Mouse (Mus musculus): ENCODE measurements around the gene Gdpd5. TPM values are rescaled to one million over a fixed set of nuclear protein-coding genes. Genes with fewer than 3 reads are reported as not detected.

The Gdpd5 gene
- polyA plus RNA-seq, 1 experiment from 2014 or later = 17.1 TPM

DNA sequence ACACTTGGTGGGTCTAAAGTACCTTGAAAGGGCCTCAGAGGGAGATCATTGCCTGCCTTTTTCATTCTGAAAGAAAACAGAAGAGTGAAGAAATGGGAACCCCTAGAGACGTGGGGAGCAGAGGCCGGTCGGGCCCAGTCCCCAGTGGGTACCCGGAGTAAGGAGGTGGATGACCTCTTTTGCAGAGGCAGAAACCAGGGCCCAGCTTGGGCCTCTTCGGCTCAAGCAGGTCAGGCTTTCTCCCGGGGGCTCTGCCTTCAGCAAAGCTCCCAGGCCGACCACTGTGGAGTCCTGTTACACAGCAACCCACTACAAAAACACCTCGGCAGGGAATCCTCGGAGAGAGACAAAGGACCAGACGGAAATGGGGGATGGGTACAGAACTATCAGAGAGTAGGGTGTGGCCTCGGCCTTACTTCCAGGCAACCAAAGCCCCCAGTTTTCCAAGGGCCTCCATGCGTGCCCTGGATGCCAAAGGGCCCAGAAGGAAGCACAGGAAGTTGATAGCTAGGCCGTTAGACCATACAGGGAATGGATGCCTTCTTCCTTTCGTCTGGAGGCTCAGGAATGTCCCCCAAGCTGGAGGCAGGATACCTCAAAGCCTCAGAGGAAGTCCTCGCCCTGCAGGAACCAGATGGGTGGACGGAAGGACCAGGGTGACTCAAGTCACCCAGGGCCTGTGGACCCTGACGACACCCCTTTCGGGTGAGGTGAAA is 29.3 kb upstream of the Gdpd5 start:
- Histone ChIP-seq H3K4me1 (ENCODE audit: control insufficient read depth, insufficient read depth, low read length) (peaks cover 55% of the 10 kb centered on the region), H3K4me2 (ENCODE audit: low read depth, low read length) (peak overlapping the region; percentile 75), H3K36me3 (ENCODE audit: control insufficient read depth, insufficient read depth, low read length) (peaks cover 15% of the 10 kb centered on the region), H3K9me3 (ENCODE audit: control insufficient read depth, low read length) (no peaks in the 10 kb centered on the region), H3K9ac (ENCODE audit: low read depth, low read length) (peak overlapping the region; percentile 87), H3K4me3 (ENCODE audit: low read length) (peak overlapping the region; percentile 72), H3K27me3 (replicated peaks; ENCODE audit: control insufficient read depth, insufficient read depth, low read length) (no peaks in the 10 kb centered on the region), H3K27ac (ENCODE audit: low read length) (peak overlapping the region; percentile 87)
- ATAC-seq = no peak
- 5% methylated on average over 18 of the region's 18 CpGs for WGBS

DNA sequence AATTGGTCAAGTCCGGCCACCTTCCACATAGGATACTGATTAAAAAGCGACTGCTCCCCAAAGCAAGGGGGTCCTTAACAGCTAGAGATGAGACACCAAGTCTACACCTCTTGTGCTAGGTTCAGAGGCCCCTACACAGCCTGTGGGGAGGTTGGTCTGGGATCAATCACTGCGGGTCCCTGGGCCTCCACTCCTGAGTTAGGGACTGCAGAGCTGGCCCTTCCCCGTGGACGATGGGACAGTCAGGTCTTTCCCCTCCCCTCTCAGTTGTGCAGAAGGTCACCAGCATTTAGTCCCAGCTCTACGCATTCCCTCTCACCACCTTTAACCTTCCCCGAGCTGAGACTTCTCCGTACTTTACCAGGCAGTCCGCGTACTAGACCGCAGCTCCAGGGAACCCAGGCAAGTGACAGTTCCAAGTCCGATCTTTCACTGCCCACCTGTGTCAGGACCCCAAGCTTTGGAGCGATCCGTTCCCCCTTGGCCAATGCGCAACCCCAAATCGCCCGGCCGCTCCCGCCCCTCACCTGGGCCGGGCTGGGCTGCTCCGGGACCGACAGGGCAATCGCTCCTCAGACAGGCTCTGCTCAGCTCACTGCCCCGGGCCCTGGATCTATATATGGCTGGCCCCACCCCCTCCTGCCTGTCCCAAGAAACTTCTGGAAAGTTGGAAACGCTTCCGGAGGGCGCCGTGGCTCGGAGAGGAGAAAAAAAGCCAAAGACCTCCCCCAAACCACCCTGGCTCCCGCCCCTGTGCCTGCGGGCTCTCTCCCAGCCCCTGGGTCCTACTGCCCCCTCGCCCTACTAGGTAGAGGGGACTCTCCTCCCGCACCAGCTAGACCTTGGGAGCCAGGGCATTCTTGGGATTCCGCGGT is 28.5 kb upstream of the Gdpd5 start, which contains the start of gene Serpinh1:
Gene Serpinh1, minus strand, starts transcription at position 714 of the 875 bp plus-strand sequence.
- H3K9me3 ChIP-seq (ENCODE audit: control insufficient read depth, low read length) = no peaks in the 10 kb centered on the region
- peak within 1 kb of the TSS; percentile 87 for H3K27ac ChIP-seq (ENCODE audit: low read length)
- WGBS = 2% methylated on average over 34 of the region's 35 CpGs
- H3K27me3 ChIP-seq (replicated peaks; ENCODE audit: control insufficient read depth, insufficient read depth, low read length) = no peaks in the 10 kb centered on the region
- peaks cover 62% of the 10 kb centered on the region for H3K4me1 ChIP-seq (ENCODE audit: control insufficient read depth, insufficient read depth, low read length)
- peak within 1 kb of the TSS; percentile 87 for H3K9ac ChIP-seq (ENCODE audit: low read depth, low read length)
- peaks cover 9% of the 10 kb centered on the region; the same call in 1 of the 2 replicates for H3K36me3 ChIP-seq (ENCODE audit: control insufficient read depth, insufficient read depth, low read length)
- ATAC-seq = peak; percentile 81
- H3K4me2 ChIP-seq (ENCODE audit: low read depth, low read length) = peak within 1 kb of the TSS; percentile 75
- peak within 1 kb of the TSS; percentile 72 for H3K4me3 ChIP-seq (ENCODE audit: low read length)

DNA sequence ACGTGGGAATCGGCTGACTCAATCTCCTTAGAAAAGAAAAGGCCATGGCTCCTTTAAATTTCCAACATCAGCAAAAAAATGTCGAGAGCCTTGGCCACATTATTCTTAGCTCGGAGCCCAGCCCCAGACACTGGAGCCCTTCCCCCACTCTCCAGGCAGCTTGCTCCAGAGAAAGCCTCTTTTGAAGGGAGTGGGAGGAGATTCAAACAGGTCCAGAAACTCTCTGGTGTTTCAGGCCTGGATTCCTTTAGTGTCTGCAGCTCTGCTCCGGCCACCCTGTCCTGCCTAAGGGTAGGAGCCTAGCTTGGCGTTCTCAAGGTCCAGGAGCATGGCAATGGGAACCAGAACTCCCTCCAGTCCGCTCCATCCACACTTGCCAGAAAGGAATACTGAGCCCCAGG is 25.5 kb upstream of the Gdpd5 start:
- ATAC-seq = peak; percentile 9
- WGBS = 12% methylated on average over 7 of the region's 7 CpGs
- H3K4me2 ChIP-seq (ENCODE audit: low read depth, low read length) = peak overlapping the region; percentile 53
- H3K4me3 ChIP-seq (ENCODE audit: low read length) = peak overlapping the region; percentile 28
- no peaks in the 10 kb centered on the region for H3K27me3 ChIP-seq (replicated peaks; ENCODE audit: control insufficient read depth, insufficient read depth, low read length)
- H3K4me1 ChIP-seq (ENCODE audit: control insufficient read depth, insufficient read depth, low read length) = peaks cover 54% of the 10 kb centered on the region
- H3K27ac ChIP-seq (ENCODE audit: low read length) = peak overlapping the region; percentile 97
- no peaks in the 10 kb centered on the region for H3K9me3 ChIP-seq (ENCODE audit: control insufficient read depth, low read length)
- H3K9ac ChIP-seq (ENCODE audit: low read depth, low read length) = peak overlapping the region; percentile 58
- H3K36me3 ChIP-seq (ENCODE audit: control insufficient read depth, insufficient read depth, low read length) = no peaks in the 10 kb centered on the region

DNA sequence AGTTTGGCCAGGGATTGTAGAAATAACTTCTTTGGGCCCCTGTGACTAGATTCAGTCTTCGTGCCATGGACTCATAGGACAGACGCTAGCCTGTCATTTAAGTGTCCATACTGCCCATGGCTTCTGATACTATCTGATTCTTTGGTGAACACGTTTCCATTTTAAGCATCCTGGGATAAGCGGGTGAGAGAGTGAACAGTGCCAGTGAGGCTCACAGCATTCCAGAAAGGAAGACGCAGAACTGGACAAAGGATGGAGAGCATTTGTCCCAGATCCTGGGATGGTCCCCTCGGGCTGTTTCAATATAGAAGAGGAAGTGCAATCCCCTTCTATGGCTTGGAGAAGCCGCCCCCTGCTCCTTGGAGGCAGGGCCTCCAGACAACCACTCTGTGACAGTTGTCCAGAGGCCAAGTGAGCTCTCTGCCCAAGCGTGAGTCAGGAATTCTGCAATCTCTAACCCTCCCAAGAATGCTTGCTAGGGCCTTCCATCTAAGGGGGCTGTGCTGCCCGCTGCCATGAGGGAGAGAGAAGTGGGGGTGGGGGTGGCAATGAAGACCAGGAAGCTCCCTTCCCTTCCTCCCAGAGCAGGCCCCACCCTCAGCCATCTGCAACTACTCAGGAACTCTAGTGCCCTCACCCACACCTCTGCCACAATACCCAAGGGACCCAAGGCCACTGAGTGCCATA is 24.8 kb upstream of the Gdpd5 start:
- Histone ChIP-seq H3K27me3 (replicated peaks; ENCODE audit: control insufficient read depth, insufficient read depth, low read length) (no peaks in the 10 kb centered on the region), H3K36me3 (ENCODE audit: control insufficient read depth, insufficient read depth, low read length) (no peaks in the 10 kb centered on the region), H3K9ac (ENCODE audit: low read depth, low read length) (peak overlapping the region; percentile 58), H3K4me2 (ENCODE audit: low read depth, low read length) (peak overlapping the region; percentile 44), H3K27ac (ENCODE audit: low read length) (peak overlapping the region; percentile 97), H3K4me1 (ENCODE audit: control insufficient read depth, insufficient read depth, low read length) (peaks cover 56% of the 10 kb centered on the region), H3K4me3 (ENCODE audit: low read length) (peak overlapping the region; percentile 28; the same call in 1 of the 2 replicates), H3K9me3 (ENCODE audit: control insufficient read depth, low read length) (no peaks in the 10 kb centered on the region)
- 35% methylated on average over 9 of the region's 9 CpGs for WGBS
- peak; percentile 9; the same call in 1 of the 2 replicates for ATAC-seq

DNA sequence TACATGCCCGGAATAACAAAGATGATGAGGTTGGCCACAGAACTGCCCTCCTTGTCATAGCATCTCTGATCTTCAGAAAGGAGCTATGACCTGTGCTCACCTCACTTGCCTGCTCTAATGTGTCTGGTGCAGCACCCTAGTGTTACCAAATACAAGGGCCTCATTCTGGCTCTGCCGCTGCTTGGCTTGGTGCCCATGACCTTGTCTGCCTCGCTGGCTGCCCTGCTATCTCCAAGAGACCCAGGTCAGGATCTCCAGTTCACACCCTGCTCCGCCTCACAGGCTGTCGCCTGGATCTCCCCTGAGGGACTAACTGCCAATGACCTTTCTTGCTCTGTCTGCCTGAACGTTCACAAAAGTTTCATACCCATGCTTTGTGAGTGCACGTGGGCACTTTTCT is 24.0 kb upstream of the Gdpd5 start:
- Histone ChIP-seq H3K4me1 (ENCODE audit: control insufficient read depth, insufficient read depth, low read length) (peaks cover 56% of the 10 kb centered on the region), H3K9me3 (ENCODE audit: control insufficient read depth, low read length) (no peaks in the 10 kb centered on the region), H3K27ac (ENCODE audit: low read length) (peak overlapping the region; percentile 97), H3K36me3 (ENCODE audit: control insufficient read depth, insufficient read depth, low read length) (no peaks in the 10 kb centered on the region), H3K9ac (ENCODE audit: low read depth, low read length) (no peak overlapping the region), H3K4me2 (ENCODE audit: low read depth, low read length) (no peak overlapping the region), H3K4me3 (ENCODE audit: low read length) (no peak overlapping the region), H3K27me3 (replicated peaks; ENCODE audit: control insufficient read depth, insufficient read depth, low read length) (no peaks in the 10 kb centered on the region)
- ATAC-seq = no peak
- WGBS = 43% methylated on average over 7 of the region's 7 CpGs

DNA sequence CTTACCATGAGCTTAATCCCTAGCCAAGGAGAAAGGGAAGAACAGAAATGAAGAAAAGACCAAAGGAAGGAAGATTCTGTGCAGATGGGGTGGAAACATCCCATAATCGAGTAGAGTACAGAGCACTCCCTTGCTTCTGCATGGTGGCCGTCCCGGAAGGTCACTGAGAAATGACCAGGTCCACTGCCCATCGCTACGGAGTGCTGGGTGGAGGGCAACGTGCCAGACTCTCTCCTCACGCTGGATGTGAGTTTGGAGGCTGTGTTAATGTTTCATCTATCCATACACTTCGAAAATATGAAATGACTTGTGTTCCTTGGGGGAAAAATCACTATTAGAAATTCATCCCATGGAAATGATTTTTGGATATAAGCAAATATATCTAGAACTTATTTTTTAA is 22.8 kb upstream of the Gdpd5 start:
- H3K36me3 ChIP-seq (ENCODE audit: control insufficient read depth, insufficient read depth, low read length) = no peaks in the 10 kb centered on the region
- no peak overlapping the region for H3K9ac ChIP-seq (ENCODE audit: low read depth, low read length)
- no peaks in the 10 kb centered on the region for H3K27me3 ChIP-seq (replicated peaks; ENCODE audit: control insufficient read depth, insufficient read depth, low read length)
- H3K4me2 ChIP-seq (ENCODE audit: low read depth, low read length) = no peak overlapping the region
- ATAC-seq = no peak
- 89% methylated on average over 8 of the region's 8 CpGs for WGBS
- H3K4me3 ChIP-seq (ENCODE audit: low read length) = no peak overlapping the region
- H3K9me3 ChIP-seq (ENCODE audit: control insufficient read depth, low read length) = no peaks in the 10 kb centered on the region
- peaks cover 55% of the 10 kb centered on the region for H3K4me1 ChIP-seq (ENCODE audit: control insufficient read depth, insufficient read depth, low read length)
- H3K27ac ChIP-seq (ENCODE audit: low read length) = no peak overlapping the region

DNA sequence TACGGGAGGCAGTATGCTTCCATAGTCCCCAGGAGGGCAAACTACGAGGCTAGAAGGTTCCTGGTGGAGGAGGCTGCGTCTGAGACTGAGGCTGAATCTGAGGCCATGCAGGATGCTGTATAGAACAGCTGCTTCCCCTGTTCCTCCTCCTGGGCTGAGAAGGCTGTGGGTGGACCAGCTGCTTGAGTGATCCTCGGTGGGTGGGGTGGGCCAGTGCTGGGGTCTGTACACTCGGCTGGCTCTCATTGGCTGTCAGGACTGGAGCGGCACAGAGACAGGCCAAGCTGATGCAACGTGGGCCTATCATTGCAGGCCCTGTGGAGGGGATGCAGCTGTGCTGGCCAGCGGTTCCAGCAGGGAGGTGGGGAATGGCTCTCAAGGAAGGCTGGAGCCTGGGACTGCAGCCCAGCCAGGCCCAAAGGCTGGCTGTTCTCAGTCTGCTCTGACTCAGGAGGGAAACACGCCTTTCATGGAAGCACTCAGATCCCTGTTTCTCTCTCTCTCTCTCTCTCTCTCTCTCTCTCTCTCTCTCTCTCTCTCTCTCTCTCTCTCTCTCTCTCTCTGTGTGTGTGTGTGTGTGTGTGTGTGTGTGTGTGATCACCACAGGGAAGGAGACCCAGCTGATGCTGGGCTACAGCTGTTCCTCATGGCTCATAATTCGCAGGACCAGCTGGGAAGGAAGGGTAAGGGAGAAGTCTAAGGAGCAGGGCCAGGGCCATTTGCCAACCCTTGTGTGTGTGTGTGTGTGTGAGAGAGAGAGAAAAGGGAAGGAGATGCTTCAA is 21.0 kb upstream of the Gdpd5 start:
- no peak overlapping the region for H3K4me3 ChIP-seq (ENCODE audit: low read length)
- WGBS = 27% methylated on average over 10 of the region's 10 CpGs
- H3K9ac ChIP-seq (ENCODE audit: low read depth, low read length) = peak overlapping the region; percentile 64
- H3K36me3 ChIP-seq (ENCODE audit: control insufficient read depth, insufficient read depth, low read length) = no peaks in the 10 kb centered on the region
- peaks cover 37% of the 10 kb centered on the region for H3K4me1 ChIP-seq (ENCODE audit: control insufficient read depth, insufficient read depth, low read length)
- H3K9me3 ChIP-seq (ENCODE audit: control insufficient read depth, low read length) = no peaks in the 10 kb centered on the region
- peak overlapping the region; percentile 16; the same call in 1 of the 2 replicates for H3K4me2 ChIP-seq (ENCODE audit: low read depth, low read length)
- no peaks in the 10 kb centered on the region for H3K27me3 ChIP-seq (replicated peaks; ENCODE audit: control insufficient read depth, insufficient read depth, low read length)
- H3K27ac ChIP-seq (ENCODE audit: low read length) = peak overlapping the region; percentile 97
- ATAC-seq = peak; percentile 94

DNA sequence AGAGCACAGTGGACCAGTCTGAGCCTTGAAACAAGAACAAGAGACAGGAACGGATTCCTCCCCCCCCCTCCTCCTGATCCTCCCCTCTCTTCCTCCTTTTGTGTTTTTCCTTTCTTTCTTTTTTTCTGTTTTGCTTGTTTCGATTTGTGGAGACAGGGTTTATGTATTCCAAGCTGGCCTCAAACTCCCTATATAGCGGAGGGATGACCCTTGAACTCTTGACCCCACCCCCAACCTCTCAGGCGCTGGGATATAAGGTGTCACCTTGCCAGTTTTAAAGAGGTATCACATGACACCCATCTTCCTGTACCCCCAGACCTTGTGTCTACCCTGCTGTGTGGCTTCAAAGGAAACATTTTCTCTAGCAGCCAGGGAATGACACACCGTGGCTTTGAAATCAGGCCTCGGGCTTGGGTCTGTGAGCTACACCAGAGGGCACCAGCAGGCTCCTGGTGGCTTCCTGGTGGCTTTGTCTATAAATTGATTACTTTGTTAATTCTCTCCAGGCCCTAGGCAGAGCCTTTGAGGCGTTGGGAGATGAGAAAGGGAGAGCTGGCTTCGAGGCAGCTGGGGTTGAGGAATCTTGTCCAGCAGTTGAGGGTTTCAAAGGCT is 20.3 kb upstream of the Gdpd5 start:
- no peak overlapping the region for H3K4me2 ChIP-seq (ENCODE audit: low read depth, low read length)
- WGBS = 30% methylated on average over 8 of the region's 8 CpGs
- H3K27ac ChIP-seq (ENCODE audit: low read length) = peak overlapping the region; percentile 97
- no peak overlapping the region for H3K4me3 ChIP-seq (ENCODE audit: low read length)
- no peaks in the 10 kb centered on the region for H3K36me3 ChIP-seq (ENCODE audit: control insufficient read depth, insufficient read depth, low read length)
- H3K4me1 ChIP-seq (ENCODE audit: control insufficient read depth, insufficient read depth, low read length) = peaks cover 31% of the 10 kb centered on the region
- H3K9me3 ChIP-seq (ENCODE audit: control insufficient read depth, low read length) = no peaks in the 10 kb centered on the region
- no peak for ATAC-seq
- no peaks in the 10 kb centered on the region for H3K27me3 ChIP-seq (replicated peaks; ENCODE audit: control insufficient read depth, insufficient read depth, low read length)
- H3K9ac ChIP-seq (ENCODE audit: low read depth, low read length) = peak overlapping the region; percentile 47; the same call in 1 of the 2 replicates
